Mouse (Mus musculus): Measurements from ENCODE around the gene Rpgrip1l. TPM values are rescaled to one million over a fixed set of nuclear protein-coding genes. Genes with fewer than 3 reads are reported as not detected.

Gene Rpgrip1l
- total and polyA plus RNA-seq, 2 experiments from 2014 or later: 9.1 to 9.6 TPM

DNA sequence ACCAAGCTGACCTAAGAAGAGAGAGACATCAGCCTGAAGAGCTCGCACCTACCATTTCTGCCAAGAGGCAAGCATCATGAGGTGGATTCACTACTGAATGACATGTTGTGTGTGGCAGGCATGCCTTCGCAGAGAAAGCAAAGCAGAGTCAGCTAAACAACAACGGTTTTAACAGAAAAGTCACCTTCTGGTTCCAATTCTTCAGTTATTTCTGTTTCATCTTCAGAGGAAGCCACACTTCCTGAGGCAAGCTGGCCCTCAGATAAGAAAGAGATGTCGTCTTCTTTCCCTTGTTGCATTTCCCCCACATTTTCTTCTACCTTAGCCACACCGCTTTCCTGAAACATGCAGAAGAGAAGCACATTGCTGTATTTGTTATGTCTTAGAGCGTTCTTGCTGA lies 62.1 kb downstream of the Rpgrip1l start:
- no peak for TF ChIP-seq CTCF (IDR thresholded peaks at IDR 0.05; ENCODE audit: low read depth)
- Histone ChIP-seq H3K9ac (no peak overlapping the region), H3K27me3 (ENCODE audit: insufficient read depth, low read length) (no peaks in the 10 kb centered on the region), H3K4me2 (ENCODE audit: low read depth) (no peak overlapping the region), H3K27ac (ENCODE audit: low read depth, low read length) (no peak overlapping the region), H3K36me3 (ENCODE audit: insufficient read depth) (no peaks in the 10 kb centered on the region; the same call in none of the 2 replicates), H3K4me1 (ENCODE audit: insufficient read depth) (no peaks in the 10 kb centered on the region), H3K4me3 (ENCODE audit: low read depth, low read length) (no peak overlapping the region), H3K9me3 (ENCODE audit: low read length) (no peaks in the 10 kb centered on the region)
- ATAC-seq (no peak), DNase-seq (no peak)
- WGBS: 94% methylated on average over 6 of the region's 6 CpGs

DNA sequence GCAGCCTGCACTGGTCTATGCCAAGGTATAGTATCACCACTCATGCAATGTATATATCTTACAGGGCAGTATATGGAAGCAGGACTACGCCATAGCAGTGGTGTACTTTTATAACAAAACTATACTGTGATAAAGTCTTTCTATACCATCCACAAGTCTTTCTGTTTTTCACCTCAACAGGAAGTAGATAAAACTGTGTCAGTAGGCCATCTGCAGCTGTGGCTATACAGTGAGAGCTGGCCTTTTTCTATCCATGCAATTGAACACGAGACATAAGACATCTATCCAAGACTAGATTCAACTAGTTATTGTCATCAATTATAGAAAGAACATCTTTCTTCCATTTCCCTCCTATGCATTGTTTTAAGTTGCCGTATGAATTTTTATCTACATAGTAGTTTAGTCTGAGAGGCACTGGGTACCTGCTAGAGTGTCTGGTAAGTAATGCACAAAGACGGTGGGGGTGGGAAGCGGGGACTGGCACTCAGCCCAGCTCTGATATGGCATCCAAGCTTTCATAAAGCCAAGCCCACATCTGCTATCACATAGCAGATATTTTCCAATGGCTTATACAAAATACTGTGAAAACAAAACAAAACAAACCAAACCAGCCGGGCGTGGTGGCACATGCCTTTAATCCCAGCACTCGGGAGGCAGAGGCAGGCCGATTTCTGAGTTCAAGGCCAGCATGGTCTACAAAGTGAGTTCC lies 63.1 kb downstream of the Rpgrip1l start:
- no peak for DNase-seq
- no peak overlapping the region for H3K27ac ChIP-seq (ENCODE audit: low read depth, low read length)
- ATAC-seq: no peak
- H3K27me3 ChIP-seq (ENCODE audit: insufficient read depth, low read length): no peaks in the 10 kb centered on the region
- no peaks in the 10 kb centered on the region for H3K4me1 ChIP-seq (ENCODE audit: insufficient read depth)
- TF ChIP-seq CTCF (IDR thresholded peaks at IDR 0.05; ENCODE audit: low read depth): no peak
- 79% methylated on average over 9 of the region's 9 CpGs for WGBS
- no peak overlapping the region for H3K4me2 ChIP-seq (ENCODE audit: low read depth)
- H3K9me3 ChIP-seq (ENCODE audit: low read length): no peaks in the 10 kb centered on the region
- no peak overlapping the region for H3K9ac ChIP-seq
- H3K36me3 ChIP-seq (ENCODE audit: insufficient read depth): no peaks in the 10 kb centered on the region; the same call in none of the 2 replicates
- H3K4me3 ChIP-seq (ENCODE audit: low read depth, low read length): no peak overlapping the region

DNA sequence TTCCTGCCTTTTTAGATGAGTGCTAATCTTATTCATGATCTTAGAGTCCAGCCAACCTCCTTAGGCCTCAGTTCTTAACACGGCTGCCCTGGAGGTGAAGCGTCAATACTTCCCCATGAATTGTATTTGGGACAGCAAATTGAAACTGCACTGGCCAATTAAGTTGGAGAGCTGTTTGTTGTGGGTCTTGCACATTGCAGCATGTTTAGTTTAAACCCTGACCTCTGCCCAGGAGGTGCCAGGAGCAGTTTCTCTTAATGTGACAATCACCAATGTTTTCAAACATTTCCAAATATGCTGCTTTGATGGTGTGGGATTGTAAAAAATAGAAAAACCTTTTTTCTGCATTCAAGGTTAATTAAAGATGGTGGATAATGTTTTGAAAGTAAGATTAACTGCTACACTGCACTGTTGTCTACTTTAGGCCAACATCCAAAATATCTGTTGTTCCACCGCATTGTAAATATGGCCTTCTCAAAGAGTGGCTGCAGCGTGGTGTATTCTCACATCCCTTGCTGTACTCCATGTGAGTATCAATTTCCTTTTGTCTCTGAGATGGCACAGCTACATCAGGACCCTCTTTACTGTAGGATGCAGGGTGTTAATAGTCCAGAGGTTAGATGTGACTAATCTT lies 67.1 kb downstream of the Rpgrip1l start:
- Histone ChIP-seq H3K36me3 (ENCODE audit: insufficient read depth) (no peaks in the 10 kb centered on the region; the same call in none of the 2 replicates), H3K27me3 (ENCODE audit: insufficient read depth, low read length) (no peaks in the 10 kb centered on the region), H3K4me3 (ENCODE audit: low read depth, low read length) (no peak overlapping the region), H3K9ac (no peak overlapping the region), H3K4me2 (ENCODE audit: low read depth) (no peak overlapping the region), H3K9me3 (ENCODE audit: low read length) (no peaks in the 10 kb centered on the region), H3K4me1 (ENCODE audit: insufficient read depth) (no peaks in the 10 kb centered on the region), H3K27ac (ENCODE audit: low read depth, low read length) (no peak overlapping the region)
- no peak for DNase-seq
- 46% methylated on average over 4 of the region's 4 CpGs for WGBS
- no peak for TF ChIP-seq CTCF (IDR thresholded peaks at IDR 0.05; ENCODE audit: low read depth)
- no peak for ATAC-seq

DNA sequence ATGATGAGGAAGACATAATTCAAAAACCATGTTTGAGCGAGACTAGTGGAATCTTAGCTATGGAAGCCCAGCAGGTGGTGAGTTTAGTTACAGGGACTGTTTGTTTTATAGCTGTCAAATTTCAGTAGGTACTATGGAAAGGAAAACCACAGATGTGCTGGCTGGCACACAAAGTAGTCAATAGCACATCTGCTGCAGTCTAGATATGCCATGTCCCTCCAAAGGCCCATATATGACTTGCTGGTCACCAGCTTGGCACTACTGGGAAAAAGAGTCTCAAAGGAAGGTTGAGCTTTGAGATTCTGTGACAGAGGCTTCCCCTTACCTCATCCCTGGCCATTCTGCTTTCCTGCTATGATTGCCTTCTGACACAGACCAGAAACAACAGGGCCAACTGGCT lies 70.3 kb downstream of the Rpgrip1l start:
- H3K4me2 ChIP-seq (ENCODE audit: low read depth): no peak overlapping the region
- H3K4me1 ChIP-seq (ENCODE audit: insufficient read depth): no peaks in the 10 kb centered on the region
- H3K27me3 ChIP-seq (ENCODE audit: insufficient read depth, low read length): no peaks in the 10 kb centered on the region
- H3K36me3 ChIP-seq (ENCODE audit: insufficient read depth): no peaks in the 10 kb centered on the region; the same call in none of the 2 replicates
- no peak overlapping the region for H3K9ac ChIP-seq
- ATAC-seq (no peak), DNase-seq (no peak)
- no peak overlapping the region for H3K27ac ChIP-seq (ENCODE audit: low read depth, low read length)
- H3K9me3 ChIP-seq (ENCODE audit: low read length): no peaks in the 10 kb centered on the region
- 78% methylated on average over 1 of the region's 1 CpGs for WGBS
- no peak for TF ChIP-seq CTCF (IDR thresholded peaks at IDR 0.05; ENCODE audit: low read depth)
- H3K4me3 ChIP-seq (ENCODE audit: low read depth, low read length): no peak overlapping the region

DNA sequence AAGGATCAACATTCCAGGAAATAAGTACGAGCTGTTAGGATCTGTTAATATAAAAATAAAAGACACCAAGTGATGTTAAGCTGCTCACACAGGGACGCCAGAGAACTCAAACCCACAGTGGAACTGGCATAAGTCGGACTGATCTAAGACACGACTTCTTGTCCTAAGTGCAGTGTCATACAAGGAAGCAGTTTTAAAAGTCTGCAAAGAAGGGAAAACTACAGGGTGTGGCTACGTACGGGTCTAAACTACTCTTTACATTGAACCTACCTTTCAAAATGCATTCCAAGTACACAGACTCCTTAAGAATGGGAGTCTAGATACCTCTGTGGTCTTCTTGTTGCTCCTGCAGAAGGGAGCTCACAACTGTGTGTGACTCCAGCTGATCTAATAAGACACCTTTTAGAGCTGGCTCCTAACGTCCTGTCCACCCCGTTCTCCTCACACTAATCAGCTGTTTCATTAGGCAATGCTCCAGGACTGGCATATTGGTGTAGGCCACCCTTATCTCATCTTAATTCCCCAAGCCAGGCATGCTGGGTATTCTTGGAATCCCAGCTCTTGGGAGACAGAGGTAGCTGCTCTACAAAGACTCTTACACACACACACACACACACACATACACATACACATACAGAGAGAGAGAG lies 71.1 kb downstream of the Rpgrip1l start:
- no peaks in the 10 kb centered on the region; the same call in 1 of the 2 replicates for H3K36me3 ChIP-seq (ENCODE audit: insufficient read depth)
- no peaks in the 10 kb centered on the region for H3K9me3 ChIP-seq (ENCODE audit: low read length)
- ATAC-seq: no peak
- no peak overlapping the region for H3K27ac ChIP-seq (ENCODE audit: low read depth, low read length)
- H3K4me2 ChIP-seq (ENCODE audit: low read depth): no peak overlapping the region
- H3K4me1 ChIP-seq (ENCODE audit: insufficient read depth): no peaks in the 10 kb centered on the region
- no peaks in the 10 kb centered on the region for H3K27me3 ChIP-seq (ENCODE audit: insufficient read depth, low read length)
- H3K9ac ChIP-seq: no peak overlapping the region
- WGBS: 48% methylated on average over 8 of the region's 8 CpGs
- no peak overlapping the region for H3K4me3 ChIP-seq (ENCODE audit: low read depth, low read length)
- no peak for DNase-seq
- TF ChIP-seq CTCF (IDR thresholded peaks at IDR 0.05; ENCODE audit: low read depth): no peak

DNA sequence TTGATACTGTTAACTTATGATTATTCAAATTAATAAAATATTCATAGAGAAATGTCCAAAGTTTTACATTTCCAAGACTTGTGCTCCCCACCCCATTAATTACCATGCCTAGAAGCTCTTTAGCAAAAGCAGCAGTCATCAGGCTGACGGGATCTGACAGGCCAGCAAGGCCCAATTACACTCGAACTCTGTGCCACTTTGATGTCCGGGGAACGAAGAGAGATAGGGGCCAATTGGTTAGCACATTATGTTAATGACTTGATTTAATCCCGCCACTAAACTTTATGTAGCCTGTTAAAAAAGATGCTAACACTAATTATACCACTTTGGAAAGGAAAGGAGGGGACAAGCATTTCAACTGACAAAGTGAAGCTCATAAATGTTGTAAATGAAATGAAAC lies 71.7 kb downstream of the Rpgrip1l start:
- Histone ChIP-seq H3K4me2 (ENCODE audit: low read depth) (no peak overlapping the region), H3K4me1 (ENCODE audit: insufficient read depth) (no peaks in the 10 kb centered on the region), H3K36me3 (ENCODE audit: insufficient read depth) (no peaks in the 10 kb centered on the region; the same call in 1 of the 2 replicates), H3K9me3 (ENCODE audit: low read length) (no peaks in the 10 kb centered on the region), H3K9ac (no peak overlapping the region), H3K27ac (ENCODE audit: low read depth, low read length) (no peak overlapping the region), H3K4me3 (ENCODE audit: low read depth, low read length) (no peak overlapping the region), H3K27me3 (ENCODE audit: insufficient read depth, low read length) (no peaks in the 10 kb centered on the region)
- DNase-seq (no peak), ATAC-seq (no peak)
- no peak for TF ChIP-seq CTCF (IDR thresholded peaks at IDR 0.05; ENCODE audit: low read depth)
- 15% methylated on average over 5 of the region's 5 CpGs for WGBS

DNA sequence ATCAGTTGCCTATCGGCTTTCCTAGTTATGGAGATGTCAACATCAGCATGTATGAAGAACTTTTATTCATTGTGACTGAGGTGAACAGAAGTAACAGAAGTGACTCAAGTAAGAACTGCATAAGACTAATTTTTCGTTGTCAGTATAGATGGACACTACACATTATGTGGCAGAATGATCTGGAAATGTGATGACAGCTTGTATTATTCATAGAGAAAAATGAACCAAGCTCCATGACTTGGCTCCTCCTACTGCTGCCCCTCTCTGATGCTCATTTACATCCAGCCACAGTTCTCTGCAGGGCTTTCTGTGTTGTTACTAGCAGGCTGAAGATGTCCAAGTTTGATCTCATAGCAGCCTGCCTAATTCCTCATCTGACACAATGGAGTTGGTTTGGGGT lies 75.9 kb downstream of the Rpgrip1l start:
- WGBS: 95% methylated on average over 2 of the region's 2 CpGs
- H3K9ac ChIP-seq: no peak overlapping the region
- H3K4me3 ChIP-seq (ENCODE audit: low read depth, low read length): no peak overlapping the region
- H3K27me3 ChIP-seq (ENCODE audit: insufficient read depth, low read length): no peaks in the 10 kb centered on the region
- H3K36me3 ChIP-seq (ENCODE audit: insufficient read depth): 0 out of 2 replicates have a peak, but pooled peaks cover 3% of the 10 kb centered on the region
- H3K9me3 ChIP-seq (ENCODE audit: low read length): no peaks in the 10 kb centered on the region
- H3K27ac ChIP-seq (ENCODE audit: low read depth, low read length): no peak overlapping the region
- H3K4me2 ChIP-seq (ENCODE audit: low read depth): no peak overlapping the region
- DNase-seq (no peak), ATAC-seq (no peak)
- no peaks in the 10 kb centered on the region for H3K4me1 ChIP-seq (ENCODE audit: insufficient read depth)
- no peak for TF ChIP-seq CTCF (IDR thresholded peaks at IDR 0.05; ENCODE audit: low read depth)
